Mouse (Mus musculus): ENCODE measurements around the gene Rbpms2.
"Not testable (repeated sequence)": the region's sequence is repeated elsewhere in the genome, so short reads cannot be mapped to it uniquely, and the experiment has no call there.

The Rbpms2 gene

GRCm38 (mm10) chr9:65655540-65655939 is 26.1 kb downstream of the Rbpms2 start:
- no peak for DNase-seq (ENCODE audit: low read depth, low spot score)

- DNase-seq (ENCODE audit: low read depth, low spot score), result no peak
Observed at GRCm38 (mm10) chr9:65657218-65657617, 27.8 kb downstream of the Rbpms2 start.

GRCm38 (mm10) chr9:65661029-65661428 is 31.6 kb downstream of the Rbpms2 start:
- DNase-seq (ENCODE audit: low read depth, low spot score), result no peak

GRCm38 (mm10) chr9:65661493-65661892 is 32.0 kb downstream of the Rbpms2 start:
- DNase-seq (ENCODE audit: low read depth, low spot score), result no peak

GRCm38 (mm10) chr9:65664163-65664562 is 34.7 kb downstream of the Rbpms2 start:
- no peak for DNase-seq (ENCODE audit: low read depth, low spot score)

GRCm38 (mm10) chr9:65666042-65666441 is 36.6 kb downstream of the Rbpms2 start:
- peak; percentile 38 for DNase-seq (ENCODE audit: low read depth, low spot score)

GRCm38 (mm10) chr9:65667701-65668100 is 38.3 kb downstream of the Rbpms2 start, which contains the start of gene Oaz2:
TSS of gene Oaz2 (plus strand) at chr9:65668001.
- no peak for DNase-seq (ENCODE audit: low read depth, low spot score)

GRCm38 (mm10) chr9:65671431-65671931 is 42.0 kb downstream of the Rbpms2 start:
- DNase-seq (ENCODE audit: low read depth, low spot score), result peak; percentile 34

- no peak for DNase-seq (ENCODE audit: low read depth, low spot score)
Observed at GRCm38 (mm10) chr9:65672996-65673395, 43.5 kb downstream of the Rbpms2 start.

- no peak for DNase-seq (ENCODE audit: low read depth, low spot score)
Observed at GRCm38 (mm10) chr9:65675461-65676357, 46.3 kb downstream of the Rbpms2 start.

- DNase-seq (ENCODE audit: low read depth, low spot score), result peak; percentile 93
Observed at GRCm38 (mm10) chr9:65676358-65677118, 47.1 kb downstream of the Rbpms2 start.

GRCm38 (mm10) chr9:65677119-65677462 is 47.6 kb downstream of the Rbpms2 start:
- no peak for DNase-seq (ENCODE audit: low read depth, low spot score)

- peak; percentile 67 for DNase-seq (ENCODE audit: low read depth, low spot score)
Observed at GRCm38 (mm10) chr9:65679181-65679761, 49.8 kb downstream of the Rbpms2 start.

GRCm38 (mm10) chr9:65680938-65681633 is 51.6 kb downstream of the Rbpms2 start:
- DNase-seq (ENCODE audit: low read depth, low spot score), result no peak

- no peak for DNase-seq (ENCODE audit: low read depth, low spot score)
Observed at GRCm38 (mm10) chr9:65681634-65681940, 52.1 kb downstream of the Rbpms2 start.

GRCm38 (mm10) chr9:65682183-65682582 is 52.7 kb downstream of the Rbpms2 start:
- no peak for DNase-seq (ENCODE audit: low read depth, low spot score)

GRCm38 (mm10) chr9:65682994-65683393 is 53.5 kb downstream of the Rbpms2 start:
- no peak for DNase-seq (ENCODE audit: low read depth, low spot score)

- no peak for DNase-seq (ENCODE audit: low read depth, low spot score)
Observed at GRCm38 (mm10) chr9:65684704-65685103, 55.3 kb downstream of the Rbpms2 start.

- not testable (repeated sequence) for DNase-seq (ENCODE audit: low read depth, low spot score)
Observed at GRCm38 (mm10) chr9:65689869-65690268, 60.4 kb downstream of the Rbpms2 start.

- DNase-seq (ENCODE audit: low read depth, low spot score), result no peak
Observed at GRCm38 (mm10) chr9:65692466-65692865, 63.0 kb downstream of the Rbpms2 start.

GRCm38 (mm10) chr9:65692959-65693603 is 63.6 kb downstream of the Rbpms2 start:
- DNase-seq (ENCODE audit: low read depth, low spot score), result no peak
